Mouse (Mus musculus): ENCODE measurements around the gene Zfp37. TPM values are rescaled to one million over a fixed set of nuclear protein-coding genes. Genes with fewer than 3 reads are reported as not detected.
"Not testable (repeated sequence)": the region's sequence is repeated elsewhere in the genome, so short reads cannot be mapped to it uniquely, and the experiment has no call there.

Zfp37 gene
- 1 to 10 TPM; 2.3 to 2.8 TPM for total RNA-seq (2021)
- long read RNA-seq, experiment 1, partial matches to known transcripts, result 0 of 3 reads
- long read RNA-seq, experiment 1, other reads (novel, unspliced or antisense), result 1 of 3 reads
- long read RNA-seq, experiment 2, partial matches to known transcripts, result 0 of 1 reads
- long read RNA-seq, experiment 2, other reads (novel, unspliced or antisense), result 1 of 1 reads

DNA sequence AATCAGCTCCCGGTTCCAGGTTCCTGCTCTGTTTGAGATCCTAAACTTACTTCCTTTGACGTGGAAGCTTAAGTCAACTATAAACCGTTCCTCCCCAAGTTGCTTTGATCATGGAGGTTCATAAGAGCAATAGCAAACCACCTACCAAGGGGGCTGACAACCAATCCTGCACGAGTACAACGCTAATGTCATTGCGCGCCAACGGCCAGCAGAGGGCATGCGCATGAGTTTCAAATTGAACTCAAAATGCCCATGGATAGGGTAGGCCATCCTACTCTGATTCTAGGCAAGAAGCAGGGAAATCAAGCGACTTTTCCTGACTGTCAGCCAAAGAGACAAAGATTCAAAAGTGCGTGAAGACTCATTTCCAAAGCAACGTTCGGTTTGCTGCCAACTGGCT, at the start of gene Zfp37:
Zfp37 (minus strand) TSS at position 279 of the 400 bp plus-strand sequence.
- intact Hi-C loops (cut with DNase I), result no loop called here
- DNase-seq, result no peak

DNA sequence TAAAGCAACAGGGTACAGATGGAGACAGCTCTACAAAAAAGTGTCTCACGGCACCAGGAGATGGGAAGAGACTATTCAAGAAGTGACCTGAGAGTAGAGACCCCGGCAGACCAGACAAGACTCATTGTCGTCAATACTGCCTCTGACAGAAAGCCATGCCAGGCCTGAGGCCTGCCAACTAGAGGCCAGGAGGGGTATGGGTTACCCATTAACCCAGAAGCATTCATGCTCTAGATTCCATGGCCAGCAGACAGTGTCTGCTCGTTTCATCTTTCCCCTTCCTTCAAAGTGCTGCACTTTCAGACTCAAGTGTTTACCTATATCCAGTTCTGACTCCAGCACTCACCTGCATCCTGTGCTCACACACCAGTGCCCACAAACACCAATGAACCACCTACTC, 47.2 kb upstream of the Zfp37 start:
- DNase-seq, result no peak
- intact Hi-C loops (cut with DNase I), result no loop called here

DNA sequence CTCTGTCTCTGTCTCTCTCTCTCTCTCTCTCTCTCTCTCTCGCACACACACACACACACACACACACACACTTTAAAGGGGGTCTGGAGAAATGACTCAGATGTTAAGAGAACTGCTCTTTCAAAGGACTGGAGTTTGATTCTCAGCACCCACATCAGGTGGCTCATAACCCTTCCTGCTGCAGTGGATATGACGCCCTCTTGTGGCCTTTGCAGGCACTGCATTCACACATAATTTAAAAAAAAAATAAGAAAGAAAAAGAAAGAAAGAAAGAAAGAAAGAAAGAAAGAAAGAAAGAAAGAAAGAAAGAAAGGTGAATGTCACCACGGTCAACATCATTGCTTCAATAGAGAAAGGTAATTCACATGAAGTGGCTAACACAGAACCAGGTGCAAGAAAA, 46.4 kb upstream of the Zfp37 start:
- intact Hi-C loops (cut with DNase I), result no loop called here
- DNase-seq, result no peak

DNA sequence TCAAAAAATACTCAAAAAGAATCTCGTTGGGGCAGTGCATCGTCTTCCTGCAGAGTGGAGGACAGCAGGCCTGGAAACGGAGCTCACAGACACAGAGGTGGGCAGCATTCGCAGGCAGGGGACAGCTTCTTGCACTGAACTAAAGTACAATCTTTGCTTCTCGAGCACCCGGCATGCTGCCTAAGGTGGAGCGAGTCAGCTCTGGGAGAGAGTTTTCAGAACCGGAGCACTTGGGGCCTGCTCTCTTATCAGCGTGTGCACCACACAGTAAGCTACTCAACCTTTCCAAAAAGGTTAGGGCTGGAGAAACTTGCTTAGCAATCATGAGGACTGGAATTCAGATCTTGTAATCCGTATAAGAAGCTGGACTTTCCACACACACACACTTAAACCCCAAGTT, 45.8 kb upstream of the Zfp37 start:
- no peak for DNase-seq
- intact Hi-C loops (cut with DNase I), result no loop called here

DNA sequence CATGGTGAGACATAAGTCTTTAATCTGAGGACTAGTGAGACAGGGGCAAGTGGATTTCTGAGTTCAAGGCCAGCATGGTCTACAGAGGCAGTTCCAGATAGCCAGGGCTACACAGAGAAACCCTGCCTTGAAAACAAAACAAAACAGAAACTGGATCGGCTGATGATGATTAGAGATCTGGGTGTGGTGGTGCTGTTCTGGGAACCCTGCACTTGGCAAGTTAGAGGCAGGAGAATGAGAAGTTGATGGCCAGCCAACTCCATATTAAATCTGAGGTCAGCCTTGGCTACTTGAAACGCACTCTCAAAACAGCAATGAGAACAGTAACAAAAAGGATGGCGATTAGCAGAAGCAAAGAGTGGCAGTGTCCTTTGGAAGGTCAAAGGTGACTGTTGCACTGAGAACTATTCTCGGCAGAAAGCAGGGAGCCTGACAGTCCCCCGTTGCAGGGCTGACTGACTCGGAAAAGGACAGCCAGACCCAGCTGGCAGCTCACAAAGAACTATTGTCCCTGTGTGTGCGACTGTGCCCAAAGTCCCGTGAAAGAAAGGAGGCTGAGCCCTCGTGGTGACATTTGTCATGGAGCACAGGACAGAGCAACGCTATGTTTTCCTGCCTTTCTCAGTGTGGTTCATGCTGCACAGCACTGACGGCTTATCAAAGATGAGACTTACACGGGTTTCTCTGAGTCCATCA, 44.1 kb upstream of the Zfp37 start:
- intact Hi-C loops (cut with DNase I), result no loop called here
- DNase-seq, result peak in 1 of 2 experiments; percentile 25

DNA sequence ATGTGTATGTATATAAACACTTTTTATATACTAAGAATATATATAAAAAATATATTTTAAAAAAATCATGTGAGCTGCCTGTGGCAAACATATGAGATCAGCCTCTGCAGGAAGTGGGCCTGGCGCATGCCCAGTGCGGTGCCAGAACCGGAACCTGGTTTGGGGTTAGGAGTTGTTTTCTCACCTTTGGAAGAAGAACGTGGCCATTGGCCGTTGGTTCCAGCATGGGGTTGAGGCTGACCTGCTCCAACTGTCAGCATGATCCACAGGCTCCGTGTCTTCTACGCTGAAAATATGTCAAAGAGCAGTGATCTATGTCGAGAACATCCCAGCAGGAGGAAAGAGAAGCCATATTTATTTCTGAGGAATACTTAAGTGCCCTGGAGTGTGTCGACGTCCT, 43.1 kb upstream of the Zfp37 start:
- intact Hi-C loops (cut with DNase I), result no loop called here
- no peak for DNase-seq

DNA sequence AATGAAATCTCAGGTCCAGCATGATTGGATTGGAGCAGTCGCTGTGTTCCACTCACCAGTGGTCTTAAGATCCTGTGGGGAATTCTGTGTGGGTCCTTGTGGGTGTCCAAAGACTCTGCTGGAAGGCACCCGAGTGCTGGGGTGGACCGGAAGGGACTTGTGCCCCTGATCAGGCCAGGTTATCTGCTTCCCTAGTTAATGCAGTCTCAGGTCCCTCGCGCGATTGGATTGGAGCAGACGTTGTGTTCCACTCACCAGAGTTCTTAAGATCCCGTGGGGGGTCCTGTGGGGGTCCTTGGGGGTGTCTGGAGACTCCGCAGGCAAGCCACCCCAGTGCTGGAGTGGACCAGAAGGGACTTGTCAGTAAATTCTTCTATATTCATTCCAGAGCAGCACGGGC, 41.8 kb upstream of the Zfp37 start:
- intact Hi-C loops (cut with DNase I), result no loop called here
- no peak for DNase-seq

DNA sequence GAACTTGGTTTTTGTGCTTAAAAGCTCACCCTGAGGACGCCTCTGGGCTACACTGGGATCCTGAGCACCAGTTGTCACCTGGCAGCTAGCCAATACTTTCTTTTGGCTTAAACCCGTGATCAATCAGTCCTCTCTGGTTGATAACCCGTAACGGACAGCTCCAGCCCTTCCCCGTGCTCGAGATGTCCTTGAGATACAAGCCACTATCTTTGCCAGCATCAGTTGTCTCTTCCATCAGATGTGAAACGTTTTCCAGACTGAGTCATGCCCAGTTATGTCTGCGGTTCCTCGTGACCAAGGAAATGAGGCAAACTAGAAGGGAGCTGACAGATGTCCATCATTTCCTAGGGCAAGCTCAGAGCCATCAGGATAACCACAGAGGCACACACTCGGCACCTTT, 36.3 kb upstream of the Zfp37 start:
- intact Hi-C loops (cut with DNase I), result no loop called here
- DNase-seq, result no peak

DNA sequence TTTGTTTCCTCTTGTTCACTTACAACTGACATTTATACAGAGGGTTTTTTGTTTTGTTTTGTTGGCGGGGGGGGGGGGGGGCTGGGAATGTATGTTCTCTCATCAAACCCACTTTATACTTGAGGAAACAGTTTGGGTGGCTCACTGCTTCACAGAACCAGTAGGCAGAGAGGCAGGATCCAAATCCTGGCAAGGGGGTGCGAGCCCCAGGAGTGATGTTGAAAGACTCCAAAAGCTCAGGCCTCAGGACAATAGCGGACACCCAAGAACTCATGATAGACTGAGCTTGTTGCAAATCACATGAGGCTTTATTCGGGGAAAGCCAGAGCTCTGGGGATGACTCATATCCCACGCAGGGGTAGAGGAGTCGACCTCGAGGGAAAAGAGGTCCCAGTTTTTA, 35.2 kb upstream of the Zfp37 start:
- intact Hi-C loops (cut with DNase I); DNase-seq: not testable (repeated sequence)

DNA sequence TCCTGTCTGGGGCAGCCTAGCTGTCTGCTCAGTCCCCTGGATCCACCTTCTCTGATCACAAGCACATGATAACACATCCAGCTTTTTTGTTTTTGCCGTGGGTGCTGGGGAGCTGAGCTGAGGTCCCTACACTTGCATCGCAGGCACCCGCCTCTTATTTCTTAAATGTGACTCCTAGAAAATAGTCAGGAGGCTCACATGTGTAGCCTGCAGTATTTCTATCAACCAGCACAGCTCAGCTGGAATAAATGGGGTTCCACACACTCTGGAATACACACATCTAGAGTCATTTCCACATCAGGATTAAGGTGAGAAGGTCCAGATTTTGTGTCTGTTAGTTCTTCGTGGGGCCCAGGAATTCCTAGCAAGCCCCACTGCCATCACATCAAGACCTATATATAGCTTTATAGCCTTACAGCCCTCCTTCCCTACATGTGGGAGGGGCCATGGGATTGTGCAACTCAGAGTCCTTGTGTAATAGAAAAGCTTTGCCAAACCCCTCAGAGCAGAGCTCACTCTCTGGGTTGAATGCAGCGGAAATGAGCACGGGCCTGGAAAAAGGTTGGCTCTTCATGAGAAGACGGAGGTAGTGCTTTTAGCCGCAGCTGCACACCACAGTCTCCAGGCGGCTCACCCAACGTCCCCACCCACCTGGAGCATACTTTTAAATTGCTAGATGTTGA, 34.4 kb upstream of the Zfp37 start:
- intact Hi-C loops (cut with DNase I), result no loop called here
- no peak for DNase-seq

DNA sequence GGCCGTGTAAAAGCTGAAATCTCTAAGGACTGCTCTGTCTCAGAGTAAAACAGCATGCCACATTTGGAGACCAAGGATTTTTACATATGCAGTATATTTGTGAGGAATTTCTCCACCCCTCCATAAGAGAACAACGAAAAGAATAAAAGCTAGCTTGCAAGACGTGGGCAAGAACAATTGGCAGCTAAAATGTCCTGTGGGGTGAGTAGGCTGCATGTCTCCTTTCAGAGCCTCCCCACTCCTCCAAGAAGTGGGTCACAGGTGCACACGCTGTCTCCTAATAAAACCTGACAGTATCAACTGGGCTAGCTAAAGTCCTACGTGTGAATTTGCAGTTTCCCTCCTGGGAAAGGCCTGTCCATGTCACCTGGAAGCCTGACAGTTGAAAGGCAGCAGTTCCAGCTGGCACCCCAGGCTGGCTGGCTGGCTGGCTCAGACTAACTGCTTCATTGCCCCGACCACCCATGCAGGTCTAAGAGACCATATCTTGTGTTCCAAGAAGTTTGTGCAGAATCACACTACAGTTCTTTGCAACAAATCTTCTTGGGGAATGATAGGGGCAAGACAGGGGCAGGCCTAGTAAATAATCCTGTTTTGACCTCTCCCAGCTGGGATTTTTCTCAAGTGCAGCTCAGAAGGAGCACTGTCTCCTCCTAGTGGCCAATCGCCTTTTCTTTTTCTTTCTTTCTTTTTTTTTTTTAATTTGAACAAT, 32.4 kb upstream of the Zfp37 start:
- intact Hi-C loops (cut with DNase I), result no loop called here
- peak in 1 of 2 experiments; percentile 22 for DNase-seq

DNA sequence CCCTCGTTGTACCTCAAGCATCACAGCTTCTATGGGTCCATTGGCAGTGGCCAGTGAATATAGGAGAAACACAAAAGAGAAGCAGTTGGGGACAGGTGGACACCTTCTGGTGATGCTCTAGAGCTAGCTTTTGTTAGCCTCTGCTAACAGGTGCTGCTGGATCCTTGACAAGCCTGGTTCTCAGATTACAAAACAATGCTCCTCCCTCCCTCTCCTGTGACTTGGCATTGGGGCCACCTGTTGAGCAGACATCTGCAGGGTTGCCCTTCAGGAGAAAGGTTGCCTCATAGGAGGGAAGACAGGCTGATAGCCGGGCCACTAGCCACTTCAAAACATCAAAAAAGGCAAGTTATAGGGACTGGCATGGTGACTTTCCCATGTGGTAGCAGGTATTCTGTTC, 31.4 kb upstream of the Zfp37 start, which contains the start of gene Slc31a2:
Slc31a2 (plus strand) TSS at position 287 of the 400 bp plus-strand sequence.
- intact Hi-C loops (cut with DNase I), result no loop called here
- DNase-seq, result no peak

DNA sequence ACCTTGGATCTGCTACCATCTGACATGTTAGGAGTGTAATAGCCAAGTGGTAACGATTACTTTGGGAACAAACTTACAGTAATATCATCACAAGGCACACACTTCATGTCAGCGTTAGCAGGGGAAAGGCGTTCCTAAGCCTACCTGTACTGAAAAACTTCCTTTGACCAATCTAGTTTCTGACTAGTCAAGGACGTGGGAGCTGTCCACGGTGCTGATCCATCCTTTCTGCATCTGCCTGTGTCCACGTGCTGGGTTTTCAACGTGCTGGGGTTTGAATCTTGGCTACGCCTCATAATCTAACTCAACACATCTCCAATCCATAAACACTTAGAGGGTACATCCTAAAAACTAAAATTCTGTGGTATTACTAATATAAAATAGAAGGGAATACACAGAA, 26.1 kb upstream of the Zfp37 start:
- intact Hi-C loops (cut with DNase I), result no loop called here

DNA sequence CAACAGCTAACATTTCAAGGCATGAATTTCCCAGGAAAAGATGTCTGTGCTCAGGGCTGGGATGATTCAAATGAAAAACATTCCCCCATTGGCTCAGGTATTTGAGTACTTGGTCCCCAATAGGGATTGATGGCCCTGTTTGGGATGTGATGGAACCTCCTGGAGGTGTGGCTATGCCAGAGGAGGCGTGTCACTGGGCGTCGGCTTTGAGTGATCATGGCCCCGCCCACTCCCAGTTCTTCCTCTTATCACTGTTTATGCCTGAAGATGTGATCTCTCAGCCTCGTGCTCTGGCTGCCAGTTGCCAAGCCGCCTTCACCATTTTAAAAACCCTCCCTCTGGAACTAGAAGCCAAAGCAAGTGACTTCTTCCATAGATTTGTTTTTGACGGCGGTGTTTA, 23.7 kb upstream of the Zfp37 start:
- intact Hi-C loops (cut with DNase I), result no loop called here
- DNase-seq, result no peak

More for the DNA sequence above, 26.1 kb upstream of the Zfp37 start:
- DNase-seq, result peak; percentile 43 to 62

DNA sequence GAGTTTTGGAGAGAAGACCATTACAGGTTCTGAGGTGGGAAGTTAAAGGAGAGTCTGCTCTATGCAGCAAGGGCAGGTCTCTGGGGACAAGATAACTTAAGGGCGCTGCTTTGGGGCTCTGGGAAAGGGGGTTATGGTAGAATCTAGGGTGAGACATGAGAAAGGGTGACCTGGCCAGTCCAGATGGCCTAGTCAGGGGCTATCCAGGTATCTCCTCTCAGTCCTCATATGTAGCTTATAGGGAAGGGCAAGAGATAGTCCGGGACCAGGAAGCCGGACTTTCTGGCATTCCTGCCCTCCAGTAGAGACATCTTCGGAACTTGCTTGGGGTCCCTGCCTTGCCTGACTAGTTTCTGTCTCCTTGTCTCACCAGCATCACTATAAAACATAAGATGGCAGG, 20.9 kb upstream of the Zfp37 start:
- intact Hi-C loops (cut with DNase I), result no loop called here
- no peak for DNase-seq

DNA sequence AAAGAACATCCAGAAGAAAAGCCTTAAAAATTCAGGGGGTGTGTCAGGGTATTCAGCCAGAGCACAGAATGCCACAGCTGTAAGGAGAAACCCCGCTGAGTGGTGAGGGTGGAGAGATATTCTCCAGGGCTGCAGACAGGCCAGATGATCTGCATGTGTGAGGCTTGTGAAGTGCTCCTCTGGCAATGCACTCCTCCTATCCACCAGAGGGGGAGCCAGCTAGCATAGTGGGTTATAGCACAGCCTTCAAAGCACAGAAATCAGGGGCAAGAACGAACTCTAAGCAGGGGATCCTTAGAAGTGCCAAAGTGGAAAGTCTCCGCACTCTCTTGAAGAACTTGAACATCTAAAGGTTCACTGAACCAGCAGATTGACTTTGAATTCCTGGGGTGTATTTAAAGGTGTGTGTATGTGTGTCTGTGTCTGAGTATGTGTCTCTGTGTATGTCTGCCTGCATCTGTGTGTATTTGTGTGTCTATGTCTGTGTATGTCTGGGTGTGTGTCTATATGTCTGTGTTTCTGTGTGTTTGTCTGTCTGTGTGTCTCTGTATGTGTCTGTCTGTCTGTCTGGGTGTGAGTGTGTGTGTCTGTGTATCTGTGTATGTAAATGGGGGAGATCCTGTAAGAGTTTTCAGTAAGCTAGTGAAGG, 20.2 kb upstream of the Zfp37 start:
- DNase-seq, result no peak
- intact Hi-C loops (cut with DNase I), result no loop called here

DNA sequence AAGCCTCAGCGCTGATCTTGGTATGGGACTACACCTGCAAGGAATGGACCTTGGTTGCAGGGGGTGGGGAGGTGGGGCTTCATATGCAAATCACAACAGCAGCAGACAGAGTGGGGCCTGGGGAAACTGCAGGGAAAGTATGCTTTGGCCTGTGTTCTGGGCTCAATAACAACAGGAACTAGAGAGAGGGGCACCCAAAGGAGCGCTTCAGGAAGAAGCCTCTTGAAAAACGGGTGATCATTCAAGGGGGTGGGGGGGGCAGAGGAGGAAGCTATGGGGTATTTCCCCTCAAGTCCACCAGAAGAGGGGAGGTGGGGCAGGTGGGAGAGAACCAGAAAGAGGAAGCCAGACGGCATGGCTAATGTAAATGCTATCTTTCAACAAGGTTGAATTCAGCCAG, 17.5 kb upstream of the Zfp37 start:
- intact Hi-C loops (cut with DNase I), result no loop called here

DNA sequence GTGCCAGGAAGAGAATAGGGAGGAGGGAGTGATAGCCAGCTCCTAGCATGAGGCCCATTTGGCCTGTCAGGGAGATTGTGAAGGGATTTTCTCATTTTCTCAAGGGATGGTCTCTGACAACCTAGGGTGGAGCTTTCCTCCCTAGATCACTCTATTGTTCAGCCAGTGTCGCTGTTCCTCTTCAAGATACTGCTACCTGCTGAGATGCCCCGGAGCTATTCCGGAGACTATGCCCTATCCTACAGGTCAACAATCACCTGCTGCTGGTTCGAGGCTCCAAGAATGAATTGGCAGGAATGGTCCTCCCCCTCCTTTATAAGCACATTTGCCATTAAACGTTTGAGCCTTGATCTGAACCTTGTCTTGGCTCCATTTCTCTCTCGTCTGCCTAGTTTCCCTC, 9.7 kb upstream of the Zfp37 start:
- intact Hi-C loops (cut with DNase I), result no loop called here
- no peak for DNase-seq

More for the DNA sequence above, 17.5 kb upstream of the Zfp37 start:
- DNase-seq, result no peak

DNA sequence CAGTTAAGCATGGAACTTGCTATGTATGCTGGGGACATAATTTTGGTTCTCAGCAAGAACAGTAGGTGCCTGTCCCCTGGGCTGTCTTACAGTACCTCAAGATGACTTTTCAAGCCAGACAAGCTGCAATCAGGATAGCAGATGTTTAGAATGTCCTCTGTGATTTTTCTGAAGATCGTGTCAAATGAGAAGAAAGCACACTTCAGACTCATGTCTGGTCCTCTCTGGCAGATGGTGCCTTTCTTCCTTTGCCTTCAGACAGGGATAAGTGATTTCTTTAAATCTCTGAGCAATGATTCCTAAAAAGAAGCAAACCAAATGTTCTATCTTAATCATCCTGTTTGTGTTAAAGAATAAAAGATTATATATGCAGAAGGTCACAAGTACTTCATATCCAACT, 694 bp downstream of the Zfp37 start:
- intact Hi-C loops (cut with DNase I), result no loop called here

DNA sequence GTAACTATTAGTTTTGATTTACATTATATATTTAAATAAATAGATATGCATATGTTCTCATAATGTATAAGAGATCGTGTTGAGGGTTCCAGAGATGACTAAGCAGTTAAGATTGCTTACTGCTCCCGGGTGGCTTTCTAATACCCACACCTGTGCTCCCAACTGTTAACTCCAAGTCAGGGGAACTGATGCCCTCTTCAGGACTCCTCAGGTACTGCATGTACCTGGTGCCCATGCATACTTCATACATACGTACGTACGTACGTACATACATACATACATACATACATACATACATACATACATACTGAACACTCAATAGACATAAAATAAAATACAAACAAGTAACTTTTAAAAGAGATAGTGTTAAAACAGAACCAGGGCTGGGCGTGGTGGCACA, 1.4 kb downstream of the Zfp37 start:
- DNase-seq, result no peak
- intact Hi-C loops (cut with DNase I), result loop anchor here (5.0 kb wide), 1 partner anchor 97 kb away; no protein-coding TSS in a partner anchor

More for the DNA sequence above, 694 bp downstream of the Zfp37 start:
- DNase-seq, result no peak

DNA sequence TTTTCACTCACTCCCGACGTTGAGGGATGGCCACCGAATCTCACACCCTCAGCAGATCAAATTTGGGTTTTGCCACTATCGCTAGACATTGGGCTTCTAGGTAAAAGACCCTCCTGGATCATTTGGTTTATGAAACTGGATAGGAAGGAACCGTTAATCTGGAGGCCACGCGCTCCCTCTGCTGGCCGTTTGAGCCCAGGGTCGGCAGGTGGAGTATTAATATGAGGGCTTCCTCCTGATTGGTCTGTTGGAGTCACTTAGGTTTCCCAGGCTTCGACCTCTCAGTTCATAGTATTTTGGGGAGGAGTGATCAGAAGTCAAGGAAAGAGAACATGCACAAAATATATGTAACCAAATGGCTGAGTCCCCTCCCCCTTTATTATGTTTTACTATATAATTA, 2.5 kb downstream of the Zfp37 start:
- intact Hi-C loops (cut with DNase I), result loop anchor here (5.0 kb wide), 1 partner anchor 96 kb away; no protein-coding TSS in a partner anchor
- DNase-seq, result peak; percentile 63 to 68

Measured in heart, postnatal 14 days (tissue).